Mouse (Mus musculus) c-Kit-positive CD71-positive TER-119-negative erythroid progenitor cells, embryonic 14.5 days (primary cell): Measurements from ENCODE around the gene Cst11.
A peak's percentile ranks its signal among the peaks of the same experiment; 100 is the strongest.
"Not testable (repeated sequence)": the region's sequence is repeated elsewhere in the genome, so short reads cannot be mapped to it uniquely, and the experiment has no call there.

ENCODE experiments used
- DNase-seq: peaks from one replicate; pipeline ENCODE4 v3.0.0-alpha.2; 2013; ENCODE audit warnings: low read depth

Cst11 gene

DNA sequence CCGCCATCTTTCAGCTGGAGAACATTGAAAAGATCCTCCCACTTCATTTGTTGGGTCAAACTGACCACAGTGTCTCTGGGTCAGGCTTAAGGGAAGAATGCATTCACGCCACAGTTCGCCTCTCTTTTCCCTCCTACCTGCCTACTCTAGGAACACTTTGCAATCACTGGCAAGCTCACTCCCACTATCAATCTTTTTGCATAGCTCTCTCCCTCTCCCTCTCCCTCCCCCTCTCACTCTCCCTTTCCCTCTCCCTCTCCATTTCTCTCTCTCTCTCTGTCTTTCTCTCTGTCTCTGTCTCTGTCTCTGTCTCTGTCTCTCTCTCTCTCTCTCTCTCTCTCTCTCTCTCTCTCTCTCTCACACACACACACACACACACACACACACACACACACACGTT lies at the start of gene Cst11:
TSS of gene Cst11 (minus strand) at position 101 of the 400 bp plus-strand sequence.
- DNase-seq, result not testable (repeated sequence)

DNA sequence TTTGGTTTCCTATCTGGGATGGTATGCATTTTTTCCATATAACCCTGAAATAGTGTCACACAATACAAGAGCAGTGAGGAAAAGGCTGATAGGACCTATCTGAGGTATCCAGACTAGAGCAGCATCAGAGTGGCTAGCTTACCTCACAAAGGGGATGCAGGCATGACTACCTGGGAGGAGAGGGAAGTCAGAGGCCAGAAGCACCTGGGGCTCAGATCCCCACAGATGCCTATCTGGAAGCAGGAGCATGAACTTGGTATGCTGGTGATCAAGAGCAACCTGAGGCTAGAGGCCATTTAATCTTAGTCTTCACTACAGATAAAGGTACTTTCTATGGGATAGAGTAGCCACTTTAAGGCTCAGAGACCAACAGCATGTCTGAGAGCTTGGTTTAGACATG lies 48.6 kb upstream of the Cst11 start, which contains the start of gene Cst13:
TSS of gene Cst13 (plus strand) at position 173 of the 400 bp plus-strand sequence.
- no peak for DNase-seq

DNA sequence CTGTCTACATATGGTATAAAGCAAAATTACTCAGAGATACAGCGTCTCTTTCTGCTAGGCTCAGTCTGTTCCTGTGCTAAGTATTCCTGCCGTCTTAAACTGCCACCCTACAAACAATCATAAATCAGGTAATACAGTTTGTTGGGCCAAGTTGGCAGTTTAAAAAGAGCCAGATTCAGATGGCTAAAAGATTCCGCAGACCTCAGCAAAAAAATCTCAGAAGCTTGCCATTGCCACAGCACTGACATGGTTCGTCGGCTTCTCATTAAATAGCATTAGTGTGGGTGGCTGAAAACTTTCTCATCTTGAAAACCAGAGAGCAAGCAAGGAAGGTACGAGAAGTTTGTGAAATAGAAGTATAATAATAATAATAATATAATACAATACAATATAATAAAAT lies 35.4 kb upstream of the Cst11 start:
- no peak for DNase-seq

DNA sequence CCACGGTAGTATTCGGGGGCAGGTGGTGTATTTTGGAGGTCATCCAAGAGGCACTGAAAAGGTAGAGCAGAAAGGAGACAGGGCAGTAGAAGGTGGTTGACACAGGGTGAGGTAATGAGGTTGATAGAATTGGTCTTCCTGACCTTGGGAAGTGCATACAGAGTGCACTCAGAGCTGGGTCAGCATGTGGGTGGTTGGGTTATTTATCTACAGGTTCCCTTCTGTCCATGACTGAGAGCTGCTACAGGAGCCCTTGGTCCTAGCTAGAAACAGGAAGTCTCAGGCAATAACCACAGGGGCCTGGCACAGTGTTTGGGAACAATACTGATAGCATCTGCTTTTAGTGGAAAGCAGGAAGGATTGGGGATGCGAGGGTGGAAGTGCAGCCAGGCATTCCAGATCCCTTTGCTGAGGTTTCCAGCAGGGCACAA lies 30.2 kb upstream of the Cst11 start:
- no peak for DNase-seq

DNA sequence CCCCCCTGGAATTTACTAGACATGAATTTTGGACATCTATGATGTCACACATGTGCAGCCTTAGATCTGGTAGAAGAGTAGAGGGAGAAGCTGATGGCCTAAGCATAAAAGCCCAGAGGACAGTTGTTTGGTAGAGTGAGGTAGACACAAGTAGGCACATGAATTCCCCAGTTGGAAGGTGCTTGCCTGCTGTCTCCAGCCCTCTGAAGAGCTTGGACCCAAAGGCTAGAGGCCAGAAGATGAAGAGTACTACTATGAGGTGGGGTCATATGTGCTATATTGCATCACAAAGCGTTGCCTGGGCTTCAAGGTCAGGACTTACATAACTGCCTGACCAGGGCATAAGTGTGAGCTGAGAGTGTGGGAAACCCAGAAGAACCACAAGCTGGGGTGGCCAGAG lies 27.2 kb upstream of the Cst11 start, which contains the start of gene Cst8:
TSS of gene Cst8 (plus strand) at position 301 of the 400 bp plus-strand sequence.
- DNase-seq, result no peak

DNA sequence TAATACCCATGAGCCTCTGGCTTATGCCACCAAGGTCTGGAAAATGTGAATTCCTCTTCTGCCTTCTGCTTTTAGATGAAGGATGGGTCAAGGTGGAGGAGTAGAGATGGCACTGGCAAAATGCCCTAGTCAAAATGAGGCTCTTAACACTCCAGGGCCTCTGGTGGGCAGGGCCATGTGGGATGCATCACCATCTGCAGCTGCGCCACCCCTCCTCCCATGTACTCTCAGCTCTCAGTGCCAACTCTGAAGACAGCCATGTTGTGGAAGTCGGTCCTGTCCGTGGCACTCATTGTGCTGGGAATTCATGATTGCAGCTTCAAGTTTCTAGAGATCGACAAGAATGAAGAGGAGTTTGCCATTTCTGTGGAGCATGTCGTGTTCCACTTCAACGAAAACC lies 17.8 kb upstream of the Cst11 start, which contains the start of gene Cst12:
TSS of gene Cst12 (plus strand) at position 220 of the 400 bp plus-strand sequence.
- no peak for DNase-seq

DNA sequence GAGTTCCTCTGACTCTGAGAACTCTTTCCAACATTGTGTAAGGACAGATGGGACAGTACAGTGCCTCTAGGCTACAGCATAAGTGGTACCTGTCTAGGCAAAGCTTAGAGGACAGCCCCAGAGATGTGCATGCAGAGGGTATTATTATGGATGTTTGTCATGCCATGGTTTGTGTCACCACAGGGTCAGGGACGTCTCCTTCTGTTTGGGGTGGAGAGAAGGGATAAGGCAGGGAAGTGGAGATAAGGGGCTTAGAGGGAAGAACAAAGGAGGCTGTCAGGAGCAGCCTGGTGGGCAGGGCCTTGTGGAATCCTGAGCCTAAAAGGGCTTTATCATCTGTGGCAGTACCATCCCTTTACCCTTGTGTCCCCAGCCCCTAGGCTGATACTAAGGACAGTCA lies 10.4 kb upstream of the Cst11 start, which contains the start of gene 8030411F24Rik:
TSS of gene 8030411F24Rik (plus strand) at position 301 of the 400 bp plus-strand sequence.
- DNase-seq, result no peak

DNA sequence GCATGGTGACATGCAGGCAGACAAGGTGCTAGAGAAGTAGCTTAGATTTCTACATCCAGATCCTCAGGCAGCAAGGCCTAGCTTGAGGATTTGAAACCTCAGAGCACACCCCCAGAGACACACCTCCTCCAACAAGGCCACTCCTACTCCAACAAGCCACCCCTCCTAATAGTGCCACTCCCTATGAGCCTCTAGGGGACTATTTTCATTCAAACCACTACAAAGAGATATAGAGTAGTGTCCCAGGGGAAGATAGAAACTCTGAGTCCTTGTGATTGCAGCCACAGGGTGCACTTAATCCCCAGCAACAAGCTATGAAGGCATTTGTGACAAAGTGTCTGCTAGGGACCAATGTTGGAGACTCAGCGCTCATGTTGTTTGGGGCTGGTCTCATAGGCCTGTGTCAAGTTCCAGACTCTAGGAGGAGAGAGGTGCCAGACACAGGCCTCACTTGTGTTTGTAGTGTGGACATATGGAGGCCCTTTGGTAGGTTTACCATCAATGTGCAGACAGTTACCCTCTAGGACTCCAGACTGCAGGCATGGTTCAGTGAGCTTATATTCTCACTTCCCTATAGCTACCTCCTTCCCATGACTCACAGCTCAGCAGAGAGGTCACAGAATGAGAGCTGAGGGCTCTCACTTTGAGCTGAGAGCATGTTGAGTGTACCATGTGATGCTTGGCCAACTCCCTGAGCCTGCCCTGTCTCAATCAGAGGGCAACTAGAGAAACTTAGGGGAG lies 7.5 kb downstream of the Cst11 start:
- no peak for DNase-seq

DNA sequence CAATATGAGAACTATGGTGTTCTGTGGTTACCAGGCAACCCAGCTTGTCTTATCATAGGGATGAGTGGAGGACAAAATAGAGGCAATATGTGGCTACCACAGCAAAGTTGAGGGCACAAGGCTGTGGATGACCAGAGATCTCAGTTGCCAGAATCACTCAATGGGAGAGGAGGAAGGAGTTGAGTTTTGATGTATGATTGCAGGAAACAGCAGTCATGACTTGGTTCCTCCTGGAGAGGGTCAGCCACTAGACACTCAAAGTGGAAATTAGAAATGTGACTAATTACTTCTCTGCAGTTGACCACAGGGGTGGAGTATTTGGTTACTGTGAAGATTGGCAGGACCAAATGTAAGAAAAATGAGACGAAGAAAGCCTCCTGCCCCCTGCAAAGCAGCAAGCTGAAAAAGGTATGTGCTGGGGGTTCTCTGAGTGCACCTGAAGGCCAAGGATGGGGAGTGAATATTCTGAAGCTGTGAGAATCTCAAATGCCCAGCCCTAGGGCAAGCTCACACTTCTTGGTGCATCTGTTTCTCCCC lies 16.9 kb downstream of the Cst11 start:
- no peak for DNase-seq

DNA sequence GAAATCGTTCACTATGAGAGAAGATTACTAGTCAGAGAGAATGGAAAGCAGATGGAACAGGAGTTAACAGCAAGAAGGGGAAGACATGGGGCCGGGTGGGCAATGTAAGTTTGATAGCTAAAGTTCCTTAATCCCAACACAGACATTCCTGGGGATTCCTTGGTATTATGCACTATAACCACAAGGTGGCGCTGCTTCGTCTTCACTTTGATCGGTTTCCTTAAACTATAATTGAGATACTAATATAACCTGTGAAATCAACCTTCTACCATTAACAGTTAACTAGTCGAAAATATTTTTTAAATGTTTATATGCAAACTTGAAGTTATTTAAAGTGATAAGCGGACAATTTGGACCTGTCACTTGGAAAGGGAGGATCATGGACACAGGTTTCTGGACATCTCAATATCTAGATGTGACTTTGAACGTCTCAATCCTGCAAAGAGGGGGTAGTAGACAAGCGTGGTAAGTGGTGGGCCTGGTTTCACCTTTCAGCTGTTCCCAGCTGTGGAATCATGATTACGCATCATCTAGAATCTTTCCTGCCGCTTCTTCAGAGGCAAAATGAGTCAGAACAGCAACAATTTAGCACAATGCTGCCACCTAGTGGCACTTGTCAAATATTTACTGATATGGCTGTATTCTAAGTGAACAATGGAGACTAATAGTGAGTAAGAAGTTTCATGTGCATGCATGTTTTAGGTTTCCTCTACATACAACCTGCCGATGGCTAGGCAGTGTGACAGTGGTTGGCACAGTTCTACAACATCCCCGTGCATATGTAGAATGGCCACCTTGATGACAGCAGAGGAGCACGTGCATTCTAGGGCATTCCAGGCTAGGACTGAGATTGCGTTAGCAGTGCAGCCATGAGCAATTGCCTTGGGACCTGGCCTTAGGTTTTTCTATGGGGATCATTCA lies 19.1 kb downstream of the Cst11 start:
- peak; percentile 79 for DNase-seq

DNA sequence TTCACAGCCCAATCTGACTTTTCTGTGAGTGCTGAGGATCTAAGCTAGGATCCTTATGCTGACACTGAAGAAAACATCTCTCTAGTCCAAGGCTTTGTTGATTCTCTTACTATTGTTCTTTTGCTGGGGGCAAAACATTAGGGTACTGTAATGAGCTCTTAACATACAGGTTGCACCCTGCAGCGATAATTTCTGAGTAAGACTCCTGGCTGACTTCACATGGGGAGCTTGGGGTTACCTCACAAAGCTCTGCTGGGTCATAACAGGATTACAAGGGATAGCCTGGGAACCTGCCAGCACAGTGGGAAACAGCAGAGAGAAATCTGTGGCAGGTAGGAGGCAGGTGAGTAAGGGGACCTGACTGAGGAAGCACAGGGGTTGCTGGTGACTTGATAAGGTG lies 21.2 kb downstream of the Cst11 start, which contains the start of gene Cstl1:
TSS of gene Cstl1 (plus strand) at position 301 of the 400 bp plus-strand sequence.
- DNase-seq, result no peak

DNA sequence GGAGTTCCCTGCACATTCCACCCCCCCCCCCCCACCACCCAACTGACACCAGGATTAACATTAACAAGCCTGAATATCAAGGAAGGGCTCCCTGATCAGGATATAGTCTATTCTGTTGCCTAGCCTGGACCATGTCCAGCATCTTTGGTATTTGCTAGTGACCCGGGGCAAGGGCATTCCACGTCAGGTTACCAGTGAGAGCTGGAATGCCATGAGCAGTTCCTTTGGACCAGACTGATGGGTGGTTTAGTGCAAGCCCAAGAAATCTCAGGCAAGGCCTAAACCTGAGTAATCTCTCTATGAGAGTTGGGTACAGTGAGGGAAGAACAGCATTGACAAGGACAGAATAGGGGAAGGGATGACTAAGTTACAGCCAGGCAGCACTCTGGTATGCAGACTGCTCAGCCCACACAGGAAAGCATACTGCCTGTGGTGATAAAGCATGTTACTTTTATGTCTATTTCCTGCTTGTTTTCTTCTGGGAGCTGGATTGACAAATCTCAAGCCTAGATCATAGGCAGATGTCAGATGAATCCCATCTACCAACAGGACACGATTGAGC lies 27.4 kb downstream of the Cst11 start:
- no peak for DNase-seq

DNA sequence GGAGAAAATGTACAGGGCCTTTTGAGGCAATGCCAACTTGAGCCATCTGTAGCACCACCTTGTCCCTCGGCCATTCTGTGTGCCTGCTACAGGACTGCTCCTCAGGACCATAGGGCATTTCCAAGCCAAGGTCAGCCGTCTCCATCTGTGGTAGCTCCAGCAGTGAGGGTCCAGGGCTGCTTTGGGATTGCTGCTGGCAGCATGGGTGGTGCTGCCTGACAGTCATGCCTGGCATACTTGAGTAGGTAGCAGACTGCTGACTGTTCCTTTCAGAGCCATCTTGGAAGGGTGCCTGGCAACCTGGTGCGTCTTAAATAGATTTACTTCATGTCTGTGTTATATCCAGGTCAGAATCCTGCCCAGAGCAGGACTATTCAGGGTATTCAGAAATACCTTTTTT lies 28.3 kb downstream of the Cst11 start:
- DNase-seq, result no peak

DNA sequence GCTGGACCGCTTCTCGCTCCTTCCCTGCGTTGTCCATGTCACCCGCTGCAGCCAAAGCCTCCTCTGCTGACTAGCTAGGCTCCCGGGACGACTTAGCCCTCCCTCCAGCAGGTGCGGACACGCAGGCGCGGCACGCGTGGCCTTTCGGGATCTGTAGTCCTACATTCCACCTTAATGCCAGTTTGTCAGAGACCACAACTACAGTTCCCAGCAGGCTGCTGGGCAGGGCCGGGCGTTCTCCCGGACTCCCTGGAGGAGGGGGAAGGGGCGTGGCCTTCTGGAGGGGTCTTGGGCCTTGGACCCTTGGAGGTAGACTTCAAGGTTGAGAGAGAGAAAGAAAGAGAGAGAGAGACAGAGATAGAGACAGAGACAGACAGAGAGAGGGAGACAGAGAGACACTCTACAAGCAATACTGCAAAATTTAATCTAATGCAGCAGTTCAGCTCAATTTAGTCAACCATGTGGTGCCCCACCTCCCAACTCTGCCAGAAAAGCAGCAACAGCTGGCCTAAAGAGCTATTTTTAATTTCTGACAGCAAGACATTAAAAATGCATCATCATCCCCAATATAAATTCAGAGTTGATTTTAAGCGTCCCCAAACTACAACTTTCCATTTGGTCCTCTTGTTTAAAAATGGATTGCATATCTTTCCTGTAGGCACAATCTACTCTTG lies 38.8 kb downstream of the Cst11 start, which contains the start of gene Napb:
TSS of gene Napb (minus strand) at position 141 of the 674 bp plus-strand sequence.
- peak; percentile 53 for DNase-seq

DNA sequence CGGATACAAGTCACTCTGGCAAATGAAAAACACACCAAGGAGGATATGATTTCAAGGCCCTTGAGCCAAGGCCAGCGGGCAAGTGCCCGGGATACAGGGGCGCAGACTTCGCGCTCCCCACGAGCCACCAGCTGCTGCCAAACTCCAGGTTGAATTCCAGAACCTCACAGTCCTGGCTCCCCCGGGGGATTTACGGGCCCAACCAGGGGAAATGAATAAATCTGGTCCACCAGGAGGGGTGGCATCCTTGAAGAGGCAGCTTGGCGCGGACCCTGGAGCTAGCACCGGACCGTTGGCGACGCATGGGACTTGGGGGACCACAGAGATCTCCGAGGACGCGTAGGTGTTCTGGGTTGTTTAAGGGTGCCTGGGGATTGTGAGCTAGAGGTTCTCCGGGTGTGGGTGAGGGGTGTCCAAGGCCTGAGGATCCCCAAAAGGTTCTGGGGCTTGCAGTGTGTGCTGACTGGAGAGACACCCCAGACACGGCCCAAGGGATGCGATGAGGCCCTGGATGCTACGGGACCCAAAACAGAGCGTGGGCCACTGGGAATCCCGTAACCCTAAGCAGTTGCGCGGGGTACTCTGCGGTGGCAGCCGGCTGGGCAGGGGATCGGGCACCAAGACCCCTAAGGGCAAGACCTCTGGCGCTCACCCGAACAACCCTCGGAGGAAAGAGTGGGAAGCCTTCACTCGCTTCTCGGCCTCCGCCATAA lies 39.5 kb downstream of the Cst11 start:
- DNase-seq, result no peak

DNA sequence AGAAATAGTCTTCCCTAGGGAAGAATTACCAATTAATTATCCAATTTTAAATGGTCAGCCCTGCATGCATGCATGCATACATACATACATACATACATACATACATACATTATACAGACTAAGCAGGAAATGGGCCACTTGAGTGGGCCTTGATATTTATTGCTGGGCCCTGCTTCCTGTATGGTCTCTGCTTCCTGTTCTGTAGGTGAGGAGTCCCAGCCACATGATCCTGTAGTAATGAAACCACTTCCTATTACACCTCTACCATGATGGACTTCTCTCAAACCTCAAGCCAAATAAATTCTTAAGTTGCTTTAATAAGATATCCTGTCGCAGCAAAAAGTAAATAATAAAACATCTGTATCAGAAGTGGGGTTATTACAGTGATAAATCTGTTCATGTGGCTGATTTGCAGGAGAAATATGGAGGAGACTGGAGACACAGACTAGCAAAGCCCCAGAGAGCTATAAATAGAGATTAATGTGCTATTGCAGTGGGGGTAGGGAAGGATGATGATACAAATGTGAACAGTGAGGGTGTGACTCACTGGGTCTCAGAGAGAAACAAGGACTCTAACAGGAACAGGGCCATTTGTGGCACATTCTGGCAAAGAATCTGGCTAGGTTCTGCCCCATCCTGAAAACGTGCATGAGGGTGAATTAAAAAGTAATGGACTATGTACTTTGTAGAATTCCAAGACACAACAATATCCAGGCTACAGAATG lies 51.9 kb downstream of the Cst11 start:
- no peak for DNase-seq
